Mouse (Mus musculus) MEL (cell line): Measurements from ENCODE around the gene Olfr1318. TPM values are rescaled to one million over a fixed set of nuclear protein-coding genes. Genes with fewer than 3 reads are reported as not detected.

Source experiments
- DNase-seq: peaks from one replicate; pipeline ENCODE4 v3.0.0; 2011; ENCODE audit warnings: low read depth, low spot score
- H3K27ac ChIP-seq: 2 replicates; pipeline ENCODE4 v1.5.1; 2012; ENCODE audit warnings: low read depth, mild to moderate bottlenecking, control low read depth, low read length, moderate library complexity; ENCODE audit not compliant: control insufficient read depth
- H3K27me3 ChIP-seq, 2 experiments: fragments of 150-350 bp in 1 of 2; sonication (generic) in 1 of 2; 2 replicates each; pipeline ENCODE4 v1.6.1; 2012; ENCODE audit warnings: low read length in 2 of 2, mild to moderate bottlenecking in 2 of 2, improper control_type of control experiment in 1 of 2, moderate library complexity in 1 of 2; ENCODE audit not compliant: insufficient read depth in 2 of 2, control insufficient read depth in 1 of 2
- H3K36me3 ChIP-seq, 2 experiments: 2 replicates each; pipeline ENCODE4 v1.6.1; 2012 to 2014; ENCODE audit warnings: low read length in 2 of 2, improper control_type of control experiment in 1 of 2, inconsistent platforms in 1 of 2, mild to moderate bottlenecking in 1 of 2; ENCODE audit not compliant: insufficient read depth in 2 of 2, control insufficient read depth in 1 of 2
- H3K4me1 ChIP-seq, 2 experiments: fragments of 150-350 bp in 1 of 2; sonication (generic) in 1 of 2; 2 replicates each; pipeline ENCODE4 v1.6.1; 2012; ENCODE audit warnings: low read length in 2 of 2, improper control_type of control experiment in 1 of 2, mild to moderate bottlenecking in 1 of 2; ENCODE audit not compliant: insufficient read depth in 2 of 2, control insufficient read depth in 1 of 2
- H3K4me3 ChIP-seq, 2 experiments: fragments of 150-350 bp in 1 of 2; sonication (generic) in 1 of 2; 2 replicates each; pipeline ENCODE4 v1.5.1; 2012; ENCODE audit warnings: low read depth in 2 of 2, low read length in 2 of 2, mild to moderate bottlenecking in 2 of 2, moderate library complexity in 2 of 2, control low read depth in 1 of 2, improper control_type of control experiment in 1 of 2; ENCODE audit not compliant: control insufficient read depth in 1 of 2, insufficient read depth in 1 of 2
- H3K79me2 ChIP-seq: 2 replicates; pipeline ENCODE4 v1.6.1; 2012; ENCODE audit warnings: mild to moderate bottlenecking, low read length, moderate library complexity; ENCODE audit not compliant: control insufficient read depth, poor library complexity, insufficient read depth
- H3K9ac ChIP-seq: 2 replicates; pipeline ENCODE4 v1.6.1; 2012; ENCODE audit warnings: low read depth, mild to moderate bottlenecking, control low read depth, low read length, moderate library complexity; ENCODE audit not compliant: control insufficient read depth, poor library complexity, severe bottlenecking
- H3K9me3 ChIP-seq: fragments of 150-350 bp; sonication (generic); replicated peaks from 2 replicates; pipeline ENCODE4 v1.6.1; 2012; ENCODE audit warnings: mild to moderate bottlenecking, low read length, improper control_type of control experiment, moderate library complexity; ENCODE audit not compliant: insufficient read depth
- BHLHE40 ChIP-seq: IDR thresholded peaks from 2 replicates; pipeline ENCODE4 v1.6.1; 2012; ENCODE audit warnings: low read depth, mild to moderate bottlenecking, inconsistent platforms, low read length, improper control_type of control experiment, borderline replicate concordance
- CHD1 ChIP-seq: IDR thresholded peaks from 2 replicates; pipeline ENCODE4 v1.6.1; 2012; ENCODE audit warnings: low read depth, mild to moderate bottlenecking, inconsistent platforms, low read length, improper control_type of control experiment
- CHD2 ChIP-seq: IDR thresholded peaks from 2 replicates; pipeline ENCODE4 v1.6.1; 2011; ENCODE audit warnings: low read length, improper control_type of control experiment
- CTCF ChIP-seq, 3 experiments: IDR thresholded peaks in 2 of 3; conservative IDR thresholded peaks in 1 of 3; 2 replicates each; pipeline ENCODE4 v1.5.1; 2011 to 2012; ENCODE audit warnings: low read length in 3 of 3, low read depth in 2 of 3, mild to moderate bottlenecking in 2 of 3, improper control_type of control experiment in 1 of 3, inconsistent platforms in 1 of 3, mixed read lengths in 1 of 3, moderate library complexity in 1 of 3; ENCODE audit not compliant: control insufficient read depth in 1 of 3, insufficient read depth in 1 of 3, poor library complexity in 1 of 3, severe bottlenecking in 1 of 3
- ELF1 ChIP-seq: IDR thresholded peaks from 2 replicates; pipeline ENCODE4 v1.6.1; 2014; ENCODE audit warnings: low read depth, mild to moderate bottlenecking, inconsistent platforms, low read length, improper control_type of control experiment, moderate library complexity
- EP300 ChIP-seq, 2 experiments: IDR thresholded peaks; 2 replicates each; pipeline ENCODE4 v1.6.1; 2011; ENCODE audit warnings: improper control_type of control experiment in 2 of 2, low read length in 2 of 2, low read depth in 1 of 2, mild to moderate bottlenecking in 1 of 2
- GABPA ChIP-seq: IDR thresholded peaks from 2 replicates; pipeline ENCODE4 v1.6.1; 2012; ENCODE audit warnings: low read depth, mild to moderate bottlenecking, inconsistent platforms, low read length, improper control_type of control experiment, moderate library complexity
- HCFC1 ChIP-seq: IDR thresholded peaks from 2 replicates; pipeline ENCODE4 v1.6.1; 2012; ENCODE audit warnings: low read depth, mild to moderate bottlenecking, inconsistent platforms, low read length, improper control_type of control experiment, moderate library complexity
- MAFK ChIP-seq: IDR thresholded peaks from 2 replicates; pipeline ENCODE4 v1.6.1; 2011; ENCODE audit warnings: low read depth, mild to moderate bottlenecking, low read length, improper control_type of control experiment, borderline replicate concordance
- MAZ ChIP-seq: IDR thresholded peaks from 2 replicates; pipeline ENCODE4 v1.6.1; 2012; ENCODE audit warnings: low read depth, mild to moderate bottlenecking, inconsistent platforms, low read length, improper control_type of control experiment
- MXI1 ChIP-seq: IDR thresholded peaks from 2 replicates; pipeline ENCODE4 v1.6.1; 2011; ENCODE audit warnings: mild to moderate bottlenecking, low read depth, low read length, improper control_type of control experiment
- MYB ChIP-seq: IDR thresholded peaks from 2 replicates; pipeline ENCODE4 v1.6.1; 2011; ENCODE audit warnings: mild to moderate bottlenecking, low read depth, low read length, improper control_type of control experiment
- MYC ChIP-seq: IDR thresholded peaks from 2 replicates; pipeline ENCODE4 v1.6.1; 2011; ENCODE audit warnings: low read depth, mild to moderate bottlenecking, low read length, improper control_type of control experiment, moderate library complexity
- NELFE ChIP-seq: IDR thresholded peaks from 2 replicates; pipeline ENCODE4 v1.6.1; 2011; ENCODE audit warnings: low read depth, low read length, improper control_type of control experiment
- NRF1 ChIP-seq: IDR thresholded peaks from 2 replicates; pipeline ENCODE4 v1.6.1; 2014; ENCODE audit warnings: low read depth, mild to moderate bottlenecking, inconsistent platforms, low read length, improper control_type of control experiment, moderate library complexity; ENCODE audit not compliant: poor library complexity, insufficient read depth, severe bottlenecking
- POLR2A ChIP-seq, 2 experiments: IDR thresholded peaks; 2 replicates each; pipeline ENCODE4 v1.6.1; 2011 to 2012; ENCODE audit warnings: low read length in 2 of 2, mild to moderate bottlenecking in 2 of 2, control low read depth in 1 of 2, improper control_type of control experiment in 1 of 2, low read depth in 1 of 2, moderate library complexity in 1 of 2; ENCODE audit not compliant: control insufficient read depth in 1 of 2, insufficient read depth in 1 of 2, poor library complexity in 1 of 2
- POLR2AphosphoS2 ChIP-seq: IDR thresholded peaks from 2 replicates; pipeline ENCODE4 v1.6.1; 2011; ENCODE audit warnings: low read length, improper control_type of control experiment
- SIN3A ChIP-seq: IDR thresholded peaks from 2 replicates; pipeline ENCODE4 v1.6.1; 2012; ENCODE audit warnings: low read length, improper control_type of control experiment, inconsistent platforms
- SMC3 ChIP-seq: IDR thresholded peaks from 2 replicates; pipeline ENCODE4 v1.6.1; 2011; ENCODE audit warnings: low read depth, low read length, improper control_type of control experiment
- TAL1 ChIP-seq: IDR thresholded peaks from 2 replicates; pipeline ENCODE4 v1.6.1; 2012; ENCODE audit warnings: mild to moderate bottlenecking, inconsistent platforms, low read length, moderate library complexity, mixed read lengths
- TBP ChIP-seq: IDR thresholded peaks from 2 replicates; pipeline ENCODE4 v1.8.0; 2011; ENCODE audit warnings: low read depth, low read length, improper control_type of control experiment
- USF2 ChIP-seq, 2 experiments: IDR thresholded peaks; 2 replicates each; pipeline ENCODE4 v1.6.1; 2011 to 2012; ENCODE audit warnings: improper control_type of control experiment in 2 of 2, low read length in 2 of 2, borderline replicate concordance in 1 of 2, inconsistent platforms in 1 of 2, low read depth in 1 of 2, mild to moderate bottlenecking in 1 of 2; ENCODE audit not compliant: insufficient read depth in 1 of 2
- ZC3H11A ChIP-seq: IDR thresholded peaks from 2 replicates; pipeline ENCODE4 v1.6.1; 2012; ENCODE audit warnings: low read depth, mild to moderate bottlenecking, inconsistent platforms, low read length, improper control_type of control experiment
- ZKSCAN1 ChIP-seq: IDR thresholded peaks from 2 replicates; pipeline ENCODE4 v1.6.1; 2012; ENCODE audit warnings: low read depth, mild to moderate bottlenecking, inconsistent platforms, low read length, improper control_type of control experiment, moderate library complexity
- ZMIZ1 ChIP-seq: IDR thresholded peaks from 2 replicates; pipeline ENCODE4 v1.6.1; 2012; ENCODE audit warnings: low read depth, mild to moderate bottlenecking, inconsistent platforms, low read length, improper control_type of control experiment, moderate library complexity
- ZNF384 ChIP-seq: IDR thresholded peaks from 2 replicates; pipeline ENCODE4 v1.6.1; 2012; ENCODE audit warnings: low read depth, mild to moderate bottlenecking, inconsistent platforms, low read length, improper control_type of control experiment
- polyA plus RNA-seq, 2 experiments: library from polyadenylated mRNA; stranded (reverse) in 1 of 2; unstranded in 1 of 2; fragments of >175 nt in 1 of 2; fragments of >200 nt in 1 of 2; gene quantifications; 2 replicates each; pipeline versions ENCODE4 v1.2.1 to v1.2.4; 2012; ENCODE audit warnings: low replicate concordance in 2 of 2, low read depth in 1 of 2; ENCODE audit not compliant: insufficient read length in 2 of 2, insufficient read depth in 1 of 2, missing spikeins in 1 of 2
- total RNA-seq: library from RNA; depleted of rRNA; stranded (reverse); fragments of 300-350 nt; gene quantifications from 2 replicates; pipeline ENCODE4 v1.2.3, GENCODE M21; 2012

Olfr1318 gene
- total and polyA plus RNA-seq, 3 experiments: not detected

- no peaks in the 10 kb centered on the region for H3K36me3 ChIP-seq
- H3K4me1 ChIP-seq: no peaks in the 10 kb centered on the region
- TF ChIP-seq MAFK (no peak), ELF1 (no peak), SIN3A (no peak), ZC3H11A (peak; percentile 96), CTCF (IDR thresholded peaks at IDR 0.05 in 2 of 3, conservative IDR thresholded peaks at IDR 0.05 in 1 of 3; ENCODE audit: control insufficient read depth in 1 of 3, insufficient read depth in 1 of 3, low read depth in 2 of 3, low read length in 3 of 3, poor library complexity in 1 of 3, severe bottlenecking in 1 of 3) (peak; percentile 90 to 99 (median 90)), HCFC1 (peak; percentile 32; the same call in 1 of the 2 replicates), SMC3 (peak; percentile 98), NELFE (no peak), CHD1 (no peak), POLR2AphosphoS2 (no peak), MXI1 (no peak)
- peak; percentile 86 for DNase-seq
- H3K27me3 ChIP-seq: peaks cover 10 to 14% of the 10 kb centered on the region in 2 experiments
- H3K79me2 ChIP-seq: no peaks in the 10 kb centered on the region
- no peaks in the 10 kb centered on the region for H3K9me3 ChIP-seq
- no peak overlapping the region for H3K4me3 ChIP-seq
- no peak overlapping the region for H3K27ac ChIP-seq
- no peak overlapping the region for H3K9ac ChIP-seq
These were observed 42.9 kb downstream of the Olfr1318 start for GRCm38 (mm10) chr2:112196859-112197258.

DNA sequence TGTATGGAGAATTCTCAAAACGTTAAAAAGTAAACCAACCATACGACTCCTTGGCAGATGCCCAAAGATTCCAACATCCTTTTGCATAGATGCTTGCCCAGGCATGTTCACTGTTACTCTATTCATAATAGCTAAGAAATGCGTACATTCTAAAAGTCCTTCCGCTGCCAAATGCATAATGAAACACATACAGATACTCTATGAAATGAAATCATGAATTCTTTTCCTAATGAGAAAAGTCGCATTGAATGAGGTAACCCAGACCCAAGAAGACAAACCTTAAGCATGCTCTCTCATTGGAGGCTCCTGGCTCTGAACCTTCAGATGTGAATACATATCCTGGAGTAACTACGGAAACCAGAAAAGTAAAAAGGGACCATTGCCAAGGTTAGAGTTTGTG is 49.1 kb downstream of the Olfr1318 start:
- Histone ChIP-seq H3K9ac (no peak overlapping the region), H3K36me3 (no peaks in the 10 kb centered on the region), H3K27ac (no peak overlapping the region), H3K9me3 (no peaks in the 10 kb centered on the region), H3K4me3 (no peak overlapping the region), H3K27me3 (peaks cover 14 to 28% of the 10 kb centered on the region in 2 experiments), H3K4me1 (no peaks in the 10 kb centered on the region), H3K79me2 (no peaks in the 10 kb centered on the region)
- TF ChIP-seq NRF1: no peak
- no peak for TF ChIP-seq GABPA
- TF ChIP-seq TBP: no peak
- no peak for TF ChIP-seq TAL1
- TF ChIP-seq MYC: no peak
- TF ChIP-seq ZNF384: no peak
- TF ChIP-seq ZMIZ1: no peak
- no peak for TF ChIP-seq MYB
- no peak for TF ChIP-seq EP300 (IDR thresholded peaks at IDR 0.05; ENCODE audit: low read depth in 1 of 2, low read length in 2 of 2)
- TF ChIP-seq MXI1: no peak
- no peak for TF ChIP-seq NELFE
- TF ChIP-seq BHLHE40: no peak
- TF ChIP-seq USF2 (IDR thresholded peaks at IDR 0.05; ENCODE audit: borderline replicate concordance in 1 of 2, insufficient read depth in 1 of 2, low read depth in 1 of 2, low read length in 2 of 2): no peak
- no peak for TF ChIP-seq ZKSCAN1
- no peak for TF ChIP-seq CHD2
- TF ChIP-seq ELF1: no peak
- TF ChIP-seq POLR2A (IDR thresholded peaks at IDR 0.05; ENCODE audit: control insufficient read depth in 1 of 2, insufficient read depth in 1 of 2, low read depth in 1 of 2, low read length in 2 of 2, poor library complexity in 1 of 2): no peak
- no peak for TF ChIP-seq MAZ
- no peak for TF ChIP-seq SIN3A
- DNase-seq: no peak
